Mouse (Mus musculus) MEL (cell line): ENCODE data around the gene Rbp7. TPM values are rescaled to one million over a fixed set of nuclear protein-coding genes. Genes with fewer than 3 reads are reported as not detected.

Experiments
- DNase-seq: peaks from one replicate; pipeline ENCODE4 v3.0.0; 2011; ENCODE audit warnings: low read depth, low spot score
- H3K27ac ChIP-seq: 2 replicates; pipeline ENCODE4 v1.5.1; 2012; ENCODE audit warnings: low read depth, mild to moderate bottlenecking, control low read depth, low read length, moderate library complexity; ENCODE audit not compliant: control insufficient read depth
- H3K27me3 ChIP-seq, 2 experiments: fragments of 150-350 bp in 1 of 2; sonication (generic) in 1 of 2; 2 replicates each; pipeline ENCODE4 v1.6.1; 2012; ENCODE audit warnings: low read length in 2 of 2, mild to moderate bottlenecking in 2 of 2, improper control_type of control experiment in 1 of 2, moderate library complexity in 1 of 2; ENCODE audit not compliant: insufficient read depth in 2 of 2, control insufficient read depth in 1 of 2
- H3K36me3 ChIP-seq, 2 experiments: 2 replicates each; pipeline ENCODE4 v1.6.1; 2012 to 2014; ENCODE audit warnings: low read length in 2 of 2, improper control_type of control experiment in 1 of 2, inconsistent platforms in 1 of 2, mild to moderate bottlenecking in 1 of 2; ENCODE audit not compliant: insufficient read depth in 2 of 2, control insufficient read depth in 1 of 2
- H3K4me1 ChIP-seq, 2 experiments: fragments of 150-350 bp in 1 of 2; sonication (generic) in 1 of 2; 2 replicates each; pipeline ENCODE4 v1.6.1; 2012; ENCODE audit warnings: low read length in 2 of 2, improper control_type of control experiment in 1 of 2, mild to moderate bottlenecking in 1 of 2; ENCODE audit not compliant: insufficient read depth in 2 of 2, control insufficient read depth in 1 of 2
- H3K4me3 ChIP-seq, 2 experiments: fragments of 150-350 bp in 1 of 2; sonication (generic) in 1 of 2; 2 replicates each; pipeline ENCODE4 v1.5.1; 2012; ENCODE audit warnings: low read depth in 2 of 2, low read length in 2 of 2, mild to moderate bottlenecking in 2 of 2, moderate library complexity in 2 of 2, control low read depth in 1 of 2, improper control_type of control experiment in 1 of 2; ENCODE audit not compliant: control insufficient read depth in 1 of 2, insufficient read depth in 1 of 2
- H3K79me2 ChIP-seq: 2 replicates; pipeline ENCODE4 v1.6.1; 2012; ENCODE audit warnings: mild to moderate bottlenecking, low read length, moderate library complexity; ENCODE audit not compliant: control insufficient read depth, poor library complexity, insufficient read depth
- H3K9ac ChIP-seq: 2 replicates; pipeline ENCODE4 v1.6.1; 2012; ENCODE audit warnings: low read depth, mild to moderate bottlenecking, control low read depth, low read length, moderate library complexity; ENCODE audit not compliant: control insufficient read depth, poor library complexity, severe bottlenecking
- H3K9me3 ChIP-seq: fragments of 150-350 bp; sonication (generic); replicated peaks from 2 replicates; pipeline ENCODE4 v1.6.1; 2012; ENCODE audit warnings: mild to moderate bottlenecking, low read length, improper control_type of control experiment, moderate library complexity; ENCODE audit not compliant: insufficient read depth
- CTCF ChIP-seq, 3 experiments: IDR thresholded peaks in 2 of 3; conservative IDR thresholded peaks in 1 of 3; 2 replicates each; pipeline ENCODE4 v1.5.1; 2011 to 2012; ENCODE audit warnings: low read length in 3 of 3, low read depth in 2 of 3, mild to moderate bottlenecking in 2 of 3, improper control_type of control experiment in 1 of 3, inconsistent platforms in 1 of 3, mixed read lengths in 1 of 3, moderate library complexity in 1 of 3; ENCODE audit not compliant: control insufficient read depth in 1 of 3, insufficient read depth in 1 of 3, poor library complexity in 1 of 3, severe bottlenecking in 1 of 3
- ELF1 ChIP-seq: IDR thresholded peaks from 2 replicates; pipeline ENCODE4 v1.6.1; 2014; ENCODE audit warnings: low read depth, mild to moderate bottlenecking, inconsistent platforms, low read length, improper control_type of control experiment, moderate library complexity
- JUND ChIP-seq: IDR thresholded peaks from 2 replicates; pipeline ENCODE4 v1.6.1; 2011; ENCODE audit warnings: low read depth, mild to moderate bottlenecking, improper control_type of control experiment, low read length
- KAT2A ChIP-seq: conservative IDR thresholded peaks from 2 replicates; pipeline ENCODE4 v1.6.1; 2012; ENCODE audit warnings: low read depth, low read length, improper control_type of control experiment, inconsistent platforms
- MAX ChIP-seq: IDR thresholded peaks from 2 replicates; pipeline ENCODE4 v1.6.1; 2011; ENCODE audit warnings: low read length, improper control_type of control experiment
- MXI1 ChIP-seq: IDR thresholded peaks from 2 replicates; pipeline ENCODE4 v1.6.1; 2011; ENCODE audit warnings: mild to moderate bottlenecking, low read depth, low read length, improper control_type of control experiment
- NRF1 ChIP-seq: IDR thresholded peaks from 2 replicates; pipeline ENCODE4 v1.6.1; 2014; ENCODE audit warnings: low read depth, mild to moderate bottlenecking, inconsistent platforms, low read length, improper control_type of control experiment, moderate library complexity; ENCODE audit not compliant: poor library complexity, insufficient read depth, severe bottlenecking
- POLR2A ChIP-seq, 2 experiments: IDR thresholded peaks; 2 replicates each; pipeline ENCODE4 v1.6.1; 2011 to 2012; ENCODE audit warnings: low read length in 2 of 2, mild to moderate bottlenecking in 2 of 2, control low read depth in 1 of 2, improper control_type of control experiment in 1 of 2, low read depth in 1 of 2, moderate library complexity in 1 of 2; ENCODE audit not compliant: control insufficient read depth in 1 of 2, insufficient read depth in 1 of 2, poor library complexity in 1 of 2
- POLR2AphosphoS5 ChIP-seq: IDR thresholded peaks from 2 replicates; pipeline ENCODE4 v1.6.1; 2012; ENCODE audit warnings: low read depth, borderline replicate concordance, mild to moderate bottlenecking, inconsistent platforms, low read length, moderate library complexity, mixed read lengths
- TAL1 ChIP-seq: IDR thresholded peaks from 2 replicates; pipeline ENCODE4 v1.6.1; 2012; ENCODE audit warnings: mild to moderate bottlenecking, inconsistent platforms, low read length, moderate library complexity, mixed read lengths
- USF2 ChIP-seq, 2 experiments: IDR thresholded peaks; 2 replicates each; pipeline ENCODE4 v1.6.1; 2011 to 2012; ENCODE audit warnings: improper control_type of control experiment in 2 of 2, low read length in 2 of 2, borderline replicate concordance in 1 of 2, inconsistent platforms in 1 of 2, low read depth in 1 of 2, mild to moderate bottlenecking in 1 of 2; ENCODE audit not compliant: insufficient read depth in 1 of 2
- ZMIZ1 ChIP-seq: IDR thresholded peaks from 2 replicates; pipeline ENCODE4 v1.6.1; 2012; ENCODE audit warnings: low read depth, mild to moderate bottlenecking, inconsistent platforms, low read length, improper control_type of control experiment, moderate library complexity
- ZNF384 ChIP-seq: IDR thresholded peaks from 2 replicates; pipeline ENCODE4 v1.6.1; 2012; ENCODE audit warnings: low read depth, mild to moderate bottlenecking, inconsistent platforms, low read length, improper control_type of control experiment
- polyA plus RNA-seq, 2 experiments: library from polyadenylated mRNA; stranded (reverse) in 1 of 2; unstranded in 1 of 2; fragments of >175 nt in 1 of 2; fragments of >200 nt in 1 of 2; gene quantifications; 2 replicates each; pipeline versions ENCODE4 v1.2.1 to v1.2.4; 2012; ENCODE audit warnings: low replicate concordance in 2 of 2, low read depth in 1 of 2; ENCODE audit not compliant: insufficient read length in 2 of 2, insufficient read depth in 1 of 2, missing spikeins in 1 of 2
- total RNA-seq: library from RNA; depleted of rRNA; stranded (reverse); fragments of 300-350 nt; gene quantifications from 2 replicates; pipeline ENCODE4 v1.2.3, GENCODE M21; 2012

Rbp7 gene
- total and polyA plus RNA-seq, 3 experiments, result not detected

DNA sequence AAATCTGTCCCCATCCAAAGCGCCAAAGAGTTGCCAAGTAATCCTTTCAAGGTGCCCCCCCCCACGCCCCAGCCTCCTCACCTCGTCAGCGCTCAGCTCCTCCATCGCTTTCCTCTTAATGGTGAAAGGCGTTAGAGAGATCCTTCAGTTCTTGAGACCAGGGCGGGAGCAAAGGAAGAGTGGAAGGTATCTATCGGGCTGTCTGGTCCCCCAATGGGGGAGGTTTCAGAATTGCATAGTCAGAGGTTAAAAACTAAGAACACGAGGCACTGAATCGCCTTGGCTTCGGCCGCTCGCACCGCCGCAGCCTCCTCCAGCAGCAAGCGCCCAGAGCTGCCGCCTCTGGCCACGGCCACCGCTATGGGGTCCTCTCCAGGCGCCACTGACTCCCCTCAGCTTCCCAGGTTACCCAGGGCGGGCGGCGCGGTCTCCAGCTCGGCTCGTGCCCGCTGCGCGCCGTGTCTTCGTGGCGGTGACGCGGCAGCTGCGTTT lies 28.9 kb downstream of the Rbp7 start:
- H3K79me2 ChIP-seq, result peaks cover 45% of the 10 kb centered on the region
- peak overlapping the region; percentile 83 to 85 for H3K4me3 ChIP-seq
- no peak for DNase-seq
- peak overlapping the region; percentile 94 for H3K27ac ChIP-seq
- peaks cover 0 to 15% of the 10 kb centered on the region in 2 experiments; a peak in 2 of 4 replicates for H3K36me3 ChIP-seq
- no peaks in the 10 kb centered on the region for H3K9me3 ChIP-seq
- H3K9ac ChIP-seq, result peak overlapping the region; percentile 95
- H3K27me3 ChIP-seq, result no peaks in the 10 kb centered on the region
- TF ChIP-seq CTCF (IDR thresholded peaks at IDR 0.05 in 2 of 3, conservative IDR thresholded peaks at IDR 0.05 in 1 of 3; ENCODE audit: control insufficient read depth in 1 of 3, insufficient read depth in 1 of 3, low read depth in 2 of 3, low read length in 3 of 3, poor library complexity in 1 of 3, severe bottlenecking in 1 of 3) (no peak), MXI1 (peak; percentile 47), ZNF384 (no peak; the same call in 1 of the 2 replicates)
- H3K4me1 ChIP-seq, result peaks cover 7 to 13% of the 10 kb centered on the region in 2 experiments

DNA sequence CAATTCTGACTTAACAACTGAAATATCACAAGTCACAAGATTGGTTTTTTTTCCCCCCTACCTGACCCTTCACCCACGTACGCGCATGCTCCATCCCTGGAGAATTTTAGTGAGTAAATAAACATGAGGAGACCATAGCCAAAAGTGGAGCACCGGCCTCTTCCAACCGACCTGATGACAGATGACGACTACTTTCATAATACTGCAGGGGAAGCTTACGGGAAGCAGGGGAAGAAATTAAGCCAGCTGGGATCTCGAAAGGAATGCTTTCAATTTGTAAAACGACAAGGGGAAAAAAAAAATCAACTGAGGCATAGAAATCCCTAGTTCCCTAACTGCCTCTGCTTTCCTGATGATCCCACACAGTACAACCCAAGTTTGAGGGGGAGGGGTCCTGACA lies 30.0 kb downstream of the Rbp7 start:
- TF ChIP-seq ZMIZ1 (no peak), KAT2A (no peak), USF2 (IDR thresholded peaks at IDR 0.05; ENCODE audit: borderline replicate concordance in 1 of 2, insufficient read depth in 1 of 2, low read depth in 1 of 2, low read length in 2 of 2) (no peak), ELF1 (no peak)
- H3K36me3 ChIP-seq, result peaks cover 0 to 15% of the 10 kb centered on the region in 2 experiments; a peak in 2 of 4 replicates
- no peaks in the 10 kb centered on the region for H3K27me3 ChIP-seq
- H3K9ac ChIP-seq, result peak overlapping the region; percentile 95
- no peaks in the 10 kb centered on the region for H3K9me3 ChIP-seq
- peak overlapping the region; percentile 83 to 85 for H3K4me3 ChIP-seq
- peaks cover 55% of the 10 kb centered on the region for H3K79me2 ChIP-seq
- no peak overlapping the region for H3K27ac ChIP-seq
- peak; percentile 35 for DNase-seq
- H3K4me1 ChIP-seq, result peaks cover 7 to 13% of the 10 kb centered on the region in 2 experiments

GRCm38 (mm10) chr4:149417854-149418365 lies 36.9 kb downstream of the Rbp7 start:
- Histone ChIP-seq H3K4me1 (peaks cover 0 to under 1% of the 10 kb centered on the region in 2 experiments; a peak in 2 of 4 replicates), H3K79me2 (peaks cover 75% of the 10 kb centered on the region), H3K4me3 (no peak overlapping the region), H3K9me3 (no peaks in the 10 kb centered on the region), H3K36me3 (peaks cover 0 to 2% of the 10 kb centered on the region in 2 experiments; a peak in 1 of 4 replicates), H3K9ac (no peak overlapping the region), H3K27me3 (no peaks in the 10 kb centered on the region), H3K27ac (no peak overlapping the region)
- DNase-seq, result no peak
- TF ChIP-seq TAL1 (no peak), MXI1 (no peak), ZMIZ1 (no peak), NRF1 (no peak), POLR2AphosphoS5 (no peak), MAX (no peak), JUND (no peak), POLR2A (IDR thresholded peaks at IDR 0.05; ENCODE audit: control insufficient read depth in 1 of 2, insufficient read depth in 1 of 2, low read depth in 1 of 2, low read length in 2 of 2, poor library complexity in 1 of 2) (no peak)
